Mouse (Mus musculus): ENCODE data around the gene Eif4g1.

DNA sequence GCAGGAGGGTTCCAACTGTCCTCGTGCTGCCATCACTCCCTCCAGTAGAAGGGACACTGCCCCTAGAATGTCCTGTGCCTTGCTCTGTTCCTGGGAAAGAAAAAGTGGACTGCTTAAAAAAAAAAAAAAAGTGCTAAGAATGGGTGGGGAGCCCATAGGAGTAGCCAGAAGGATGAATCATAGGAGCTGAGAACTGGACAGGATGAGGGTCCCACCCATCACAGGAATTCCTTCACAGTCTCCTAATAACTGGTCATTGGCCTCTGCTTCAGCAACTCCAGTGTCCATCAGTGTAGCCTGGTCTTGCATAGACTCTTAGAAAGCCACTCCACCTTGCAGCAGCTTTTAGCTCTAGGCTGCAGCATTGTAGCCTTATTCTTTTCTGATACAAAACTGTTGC is 58.3 kb downstream of the Eif4g1 start:
- TF ChIP-seq EP300 (IDR thresholded peaks at IDR 0.05; ENCODE audit: low read depth) = no peak
- TF ChIP-seq CTCF (IDR thresholded peaks at IDR 0.05; ENCODE audit: low read depth) = no peak

All from liver, embryonic 14.5 days (tissue).